Mouse (Mus musculus) midbrain, embryonic 14.5 days (tissue): ENCODE results near the gene Pdap1. TPM values are rescaled to one million over a fixed set of nuclear protein-coding genes. Genes with fewer than 3 reads are reported as not detected.
"Not testable (repeated sequence)": the region's sequence is repeated elsewhere in the genome, so short reads cannot be mapped to it uniquely, and the experiment has no call there.

ENCODE experiments used
- ATAC-seq: fragments of 200-750 bp; cut with Nextera tagmentation; 2 replicates; pipeline ENCODE4 v1.8.0; 2017; ENCODE audit warnings: moderate number of reproducible peaks, moderate library complexity; ENCODE audit not compliant: low FRiP score, low TSS enrichment
- DNase-seq: peaks from one replicate; pipeline ENCODE4 v3.0.0-alpha.2; 2015
- H3K27ac ChIP-seq: fragments of 300-500 bp; sonication (generic); replicated peaks from 2 replicates; pipeline ENCODE4 v1.5.1; 2014; ENCODE audit warnings: mild to moderate bottlenecking, low read depth, low read length, moderate library complexity
- H3K27me3 ChIP-seq: fragments of 300-500 bp; sonication (generic); 2 replicates; pipeline ENCODE4 v1.6.1; 2014; ENCODE audit warnings: low read length, control low read depth, mixed read lengths; ENCODE audit not compliant: control insufficient read depth, insufficient read depth
- H3K36me3 ChIP-seq: fragments of 300-500 bp; sonication (generic); 2 replicates; pipeline ENCODE4 v1.6.1; 2014; ENCODE audit warnings: low read length, control low read depth; ENCODE audit not compliant: control insufficient read depth, insufficient read depth
- H3K4me1 ChIP-seq: fragments of 300-500 bp; sonication (generic); 2 replicates; pipeline ENCODE4 v1.6.1; 2014; ENCODE audit warnings: mild to moderate bottlenecking, antibody characterized with exemption, low read length, control low read depth; ENCODE audit not compliant: control insufficient read depth, insufficient read depth
- H3K4me2 ChIP-seq: fragments of 300-500 bp; sonication (generic); 2 replicates; pipeline ENCODE4 v1.6.1; 2014; ENCODE audit warnings: mild to moderate bottlenecking, low read length, moderate library complexity
- H3K4me3 ChIP-seq: fragments of 300-500 bp; sonication (generic); replicated peaks from 2 replicates; pipeline ENCODE4 v1.5.1; 2014; ENCODE audit warnings: low read depth, low read length
- H3K9ac ChIP-seq: fragments of 300-500 bp; sonication (generic); replicated peaks from 2 replicates; pipeline ENCODE4 v1.6.1; 2014; ENCODE audit warnings: mild to moderate bottlenecking, low read length, moderate library complexity
- H3K9me3 ChIP-seq: fragments of 300-500 bp; sonication (generic); 2 replicates; pipeline ENCODE4 v1.6.1; 2016; ENCODE audit warnings: low read length, control low read depth, mixed read lengths; ENCODE audit not compliant: control insufficient read depth
- WGBS: fragments of 180-500 bp; shearing (Covaris S2); extraction: QIAGEN DNeasy Blood & Tissue Kit; methylation state at CpG from one replicate; pipeline ENCODE4 v1.1.7; 2014; 5-methylcytosine and 5-hydroxymethylcytosine counted together
- polyA plus RNA-seq: library from polyadenylated mRNA; unstranded; fragments of >200 nt; fragmentation: Nextera tagmentation; extraction: Ambion mirVana; gene quantifications from 2 replicates; pipeline ENCODE4 v1.2.1, GENCODE M21; 2014

Pdap1 gene
- polyA plus RNA-seq, 1 experiment from 2014 or later: 101 TPM

DNA sequence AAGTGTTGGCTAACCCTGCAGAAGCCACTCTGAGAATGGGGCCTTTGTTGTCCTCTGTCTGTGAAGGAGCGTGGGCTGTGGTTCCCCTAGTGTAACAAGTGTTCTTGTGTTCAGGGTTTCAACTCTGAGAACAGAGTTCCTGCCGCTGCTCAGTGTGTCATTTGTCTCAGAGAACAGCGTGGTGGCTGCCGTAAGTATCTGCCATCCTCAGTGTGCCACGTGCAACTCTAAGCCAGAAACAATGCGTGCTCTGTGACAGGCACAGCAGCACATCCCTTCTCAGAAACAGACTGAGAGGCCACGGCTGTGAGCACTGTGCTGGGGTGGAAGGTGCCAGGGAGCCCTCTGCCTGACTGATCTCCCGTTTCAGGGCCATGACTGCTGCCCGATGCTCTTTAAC lies 35.7 kb downstream of the Pdap1 start:
- ATAC-seq (no peak), DNase-seq (no peak)
- no peak overlapping the region for H3K4me2 ChIP-seq
- H3K9me3 ChIP-seq: no peaks in the 10 kb centered on the region
- WGBS: 89% methylated on average over 9 of the region's 9 CpGs
- H3K27me3 ChIP-seq: no peaks in the 10 kb centered on the region
- H3K9ac ChIP-seq: no peak overlapping the region
- no peak overlapping the region for H3K27ac ChIP-seq
- peaks cover 96% of the 10 kb centered on the region for H3K36me3 ChIP-seq
- H3K4me1 ChIP-seq: no peaks in the 10 kb centered on the region
- H3K4me3 ChIP-seq: no peak overlapping the region

DNA sequence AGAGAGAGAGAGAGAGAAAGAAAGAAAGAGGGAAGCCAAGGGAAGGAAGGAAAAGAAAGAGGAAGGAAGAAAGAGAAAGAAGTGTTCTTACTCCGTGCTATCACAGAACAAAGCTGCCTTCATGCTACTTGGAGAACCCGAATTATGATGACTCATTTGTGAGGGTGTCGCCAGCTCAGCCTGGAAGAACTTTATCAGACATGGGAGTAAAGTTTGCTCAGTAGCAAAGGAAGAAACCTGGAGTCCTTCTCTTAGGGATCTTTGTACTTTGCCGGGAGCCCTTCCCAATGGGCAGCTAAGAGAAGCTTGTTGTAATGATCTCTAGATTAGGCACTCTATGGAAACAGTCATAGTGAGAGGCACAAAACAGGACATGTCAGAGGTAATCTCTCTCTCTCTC lies 37.3 kb downstream of the Pdap1 start:
- H3K4me3 ChIP-seq: no peak overlapping the region
- no peaks in the 10 kb centered on the region for H3K9me3 ChIP-seq
- no peak overlapping the region for H3K9ac ChIP-seq
- H3K27me3 ChIP-seq: no peaks in the 10 kb centered on the region
- H3K4me1 ChIP-seq: no peaks in the 10 kb centered on the region
- H3K36me3 ChIP-seq: peaks cover 96% of the 10 kb centered on the region
- ATAC-seq: no peak
- DNase-seq: no peak
- 90% methylated on average over 4 of the region's 4 CpGs for WGBS
- H3K27ac ChIP-seq: no peak overlapping the region
- no peak overlapping the region for H3K4me2 ChIP-seq

DNA sequence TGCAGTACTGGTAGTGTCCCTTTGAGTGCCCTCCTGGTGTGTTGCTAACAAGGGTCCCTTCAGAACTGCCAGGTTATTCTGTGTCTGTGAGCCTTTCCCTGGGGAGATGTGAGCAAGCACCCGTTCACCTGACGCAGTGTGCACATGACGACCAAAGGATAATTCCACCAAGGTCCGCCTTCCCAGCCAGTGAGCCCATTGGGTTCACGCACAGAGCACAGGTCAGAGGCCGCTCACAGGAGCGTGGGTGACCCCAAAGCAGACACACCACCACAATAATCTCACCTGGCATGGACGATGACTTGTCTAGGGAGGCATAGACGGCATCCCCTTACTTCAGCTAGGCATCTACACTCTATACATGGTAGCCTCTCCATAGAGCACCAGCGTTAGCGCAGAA lies 38.6 kb downstream of the Pdap1 start:
- H3K4me1 ChIP-seq, ATAC-seq, H3K4me3 ChIP-seq, H3K27me3 ChIP-seq, H3K9me3 ChIP-seq, H3K9ac ChIP-seq, DNase-seq, H3K27ac ChIP-seq, H3K4me2 ChIP-seq: not testable (repeated sequence)
- WGBS: 97% methylated on average over 11 of the region's 11 CpGs
- peaks cover 96% of the 10 kb centered on the region for H3K36me3 ChIP-seq

DNA sequence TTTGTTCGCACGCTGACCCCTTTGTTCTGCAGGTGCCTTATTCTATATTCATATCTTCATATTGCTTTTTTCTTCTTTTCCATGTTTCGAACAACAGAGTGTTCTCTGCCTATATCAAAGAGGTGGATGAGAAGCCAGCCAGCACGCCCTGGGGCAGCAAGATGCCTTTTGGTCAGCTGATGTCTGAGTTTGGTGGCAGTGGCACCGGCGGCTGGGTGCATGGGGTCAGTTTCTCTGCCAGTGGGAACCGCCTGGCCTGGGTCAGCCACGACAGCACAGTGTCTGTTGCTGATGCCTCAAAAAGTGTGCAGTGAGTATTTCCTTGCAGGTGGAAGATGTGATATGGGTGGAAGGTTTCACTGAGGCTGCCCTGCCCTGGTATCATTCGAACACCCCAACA lies 39.1 kb downstream of the Pdap1 start:
- ATAC-seq (no peak), DNase-seq (no peak)
- Histone ChIP-seq H3K36me3 (peaks cover 96% of the 10 kb centered on the region), H3K4me2 (no peak overlapping the region), H3K4me1 (no peaks in the 10 kb centered on the region), H3K27ac (no peak overlapping the region), H3K27me3 (no peaks in the 10 kb centered on the region), H3K9ac (no peak overlapping the region), H3K4me3 (no peak overlapping the region), H3K9me3 (no peaks in the 10 kb centered on the region)
- WGBS: 94% methylated on average over 9 of the region's 9 CpGs

DNA sequence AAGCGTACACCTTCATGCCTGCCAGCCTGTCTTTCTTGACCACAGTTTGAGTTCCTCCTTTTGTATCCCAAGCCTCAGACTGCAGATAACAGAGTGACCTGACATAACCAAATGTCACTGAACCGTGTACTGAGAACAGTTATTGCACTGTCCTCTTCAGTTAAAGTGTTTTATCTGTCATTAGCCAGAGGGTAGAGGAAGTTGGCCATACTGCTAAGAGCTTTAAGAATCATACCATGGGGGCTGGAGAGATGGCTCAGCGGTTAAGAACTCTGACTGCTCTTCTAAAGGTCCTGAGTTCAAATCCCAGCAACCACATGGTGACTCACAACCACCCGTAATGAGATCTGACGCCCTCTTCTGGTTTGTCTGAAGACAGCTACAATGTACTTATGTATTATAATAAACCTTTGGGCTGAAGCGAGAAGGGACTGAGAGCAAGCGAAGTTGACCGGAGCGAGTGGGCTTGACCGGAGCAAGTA lies 41.7 kb downstream of the Pdap1 start:
- no peaks in the 10 kb centered on the region for H3K4me1 ChIP-seq
- WGBS: 94% methylated on average over 10 of the region's 10 CpGs
- DNase-seq (no peak), ATAC-seq (no peak)
- H3K4me3 ChIP-seq: no peak overlapping the region
- no peaks in the 10 kb centered on the region for H3K9me3 ChIP-seq
- H3K36me3 ChIP-seq: peaks cover 95% of the 10 kb centered on the region
- H3K9ac ChIP-seq: no peak overlapping the region
- no peak overlapping the region for H3K4me2 ChIP-seq
- no peak overlapping the region for H3K27ac ChIP-seq
- no peaks in the 10 kb centered on the region for H3K27me3 ChIP-seq

DNA sequence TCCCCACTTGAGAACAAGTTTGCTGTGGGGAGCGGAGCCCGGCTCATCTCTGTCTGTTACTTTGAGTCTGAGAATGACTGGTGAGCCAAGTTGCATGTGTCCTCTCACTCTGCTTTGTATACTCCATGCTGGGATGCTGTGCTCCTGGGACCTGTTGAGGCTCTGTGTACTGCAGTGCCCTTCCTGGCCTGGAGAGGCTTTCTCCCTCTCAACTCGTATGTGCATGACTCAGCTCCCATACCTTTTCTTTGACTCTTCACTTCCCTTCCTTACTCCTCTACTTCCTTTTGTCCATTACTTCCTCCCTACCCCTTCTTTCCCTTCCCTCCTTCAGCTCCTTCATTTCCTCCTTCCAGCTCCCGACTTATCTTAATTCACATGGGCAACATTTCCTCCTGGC lies 43.8 kb downstream of the Pdap1 start:
- no peak overlapping the region for H3K9ac ChIP-seq
- H3K4me1 ChIP-seq: no peaks in the 10 kb centered on the region
- ATAC-seq: no peak
- H3K27ac ChIP-seq: no peak overlapping the region
- H3K4me2 ChIP-seq: no peak overlapping the region
- no peak for DNase-seq
- H3K27me3 ChIP-seq: no peaks in the 10 kb centered on the region
- WGBS: 91% methylated on average over 4 of the region's 4 CpGs
- no peaks in the 10 kb centered on the region for H3K9me3 ChIP-seq
- H3K4me3 ChIP-seq: no peak overlapping the region
- peaks cover 96% of the 10 kb centered on the region for H3K36me3 ChIP-seq

DNA sequence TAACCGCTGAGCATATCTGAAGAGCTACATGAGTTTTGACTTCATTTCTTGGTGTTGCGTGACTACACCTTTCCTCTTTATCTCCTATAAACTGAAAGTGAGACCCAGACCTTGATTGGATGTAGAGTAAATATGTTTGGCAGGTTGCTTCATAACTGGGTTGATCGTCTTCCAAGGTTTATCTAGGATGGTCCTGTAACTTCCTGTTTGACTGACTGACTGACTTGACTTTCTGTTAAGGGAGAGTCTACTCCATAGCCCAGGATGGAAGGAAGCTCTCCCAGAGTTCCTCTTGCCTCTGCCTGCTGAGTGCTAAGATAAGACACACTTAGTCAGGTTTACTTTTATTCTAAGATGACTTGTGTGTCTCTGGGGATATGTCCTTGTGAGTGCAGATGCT lies 50.2 kb downstream of the Pdap1 start:
- Histone ChIP-seq H3K36me3 (peaks cover 42% of the 10 kb centered on the region), H3K27me3 (no peaks in the 10 kb centered on the region)
- ATAC-seq: no peak

DNA sequence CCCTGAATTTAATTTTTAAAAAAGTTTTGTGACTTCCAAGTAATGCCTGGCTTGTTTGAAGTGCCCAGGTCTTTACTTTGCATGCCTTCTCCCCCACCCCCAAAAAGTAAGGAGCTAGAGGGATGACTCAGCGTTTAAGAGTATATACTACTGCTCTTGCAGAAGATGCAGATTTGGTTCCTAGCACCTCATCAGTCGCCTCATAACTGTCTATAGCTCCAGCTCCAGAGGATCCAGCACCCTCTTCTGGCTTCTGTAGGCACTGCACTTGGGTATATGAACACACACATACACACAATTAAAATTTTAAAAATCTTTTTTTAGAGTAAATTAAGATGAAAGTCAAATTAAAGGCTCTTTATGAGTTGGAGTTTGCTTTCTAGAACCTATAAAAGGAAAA lies 51.9 kb downstream of the Pdap1 start:
- no peak overlapping the region for H3K9ac ChIP-seq
- 96% methylated on average over 2 of the region's 2 CpGs for WGBS

More for the DNA sequence above, 50.2 kb downstream of the Pdap1 start:
- no peak overlapping the region for H3K4me3 ChIP-seq
- no peak for DNase-seq
- no peak overlapping the region for H3K4me2 ChIP-seq
- no peak overlapping the region for H3K9ac ChIP-seq
- H3K27ac ChIP-seq: no peak overlapping the region
- WGBS: 96% methylated on average over 3 of the region's 3 CpGs
- H3K9me3 ChIP-seq: no peaks in the 10 kb centered on the region
- H3K4me1 ChIP-seq: peaks cover 3% of the 10 kb centered on the region

DNA sequence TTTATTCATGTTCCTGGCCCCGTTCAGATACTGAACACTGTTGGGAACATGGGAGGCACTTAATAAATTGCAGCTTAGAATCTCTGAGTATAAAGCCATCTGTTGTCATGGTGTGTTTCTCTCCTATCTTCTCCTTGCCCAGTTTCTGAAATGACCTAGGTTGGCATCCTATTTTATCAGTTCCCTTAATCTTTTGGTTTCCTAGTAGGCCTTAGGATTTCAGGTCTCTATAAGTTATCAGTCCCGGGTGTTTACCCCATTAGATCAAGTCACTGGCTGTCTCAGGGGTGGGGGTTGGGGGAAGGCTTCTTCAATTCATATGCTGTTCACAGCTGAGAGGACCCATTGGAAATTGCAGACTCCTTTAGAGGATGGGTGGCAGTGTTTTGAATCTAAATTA lies 55.2 kb downstream of the Pdap1 start:
- WGBS: 84% methylated on average over 2 of the region's 2 CpGs
- Histone ChIP-seq H3K4me3 (peak overlapping the region; percentile 86), H3K9ac (peak overlapping the region; percentile 92; the same call in 1 of the 2 replicates), H3K9me3 (no peaks in the 10 kb centered on the region), H3K27me3 (no peaks in the 10 kb centered on the region), H3K4me2 (peak overlapping the region; percentile 94), H3K36me3 (0 out of 2 replicates have a peak, but pooled peaks cover 6% of the 10 kb centered on the region), H3K4me1 (peaks cover 10% of the 10 kb centered on the region), H3K27ac (no peak overlapping the region)
- DNase-seq (no peak), ATAC-seq (no peak)

More for the DNA sequence above, 51.9 kb downstream of the Pdap1 start:
- DNase-seq (no peak), ATAC-seq (no peak)
- Histone ChIP-seq H3K4me1 (peaks cover 10% of the 10 kb centered on the region), H3K27ac (no peak overlapping the region), H3K9me3 (no peaks in the 10 kb centered on the region), H3K36me3 (peaks cover 25% of the 10 kb centered on the region), H3K4me3 (no peak overlapping the region), H3K27me3 (no peaks in the 10 kb centered on the region), H3K4me2 (no peak overlapping the region)
